Mouse (Mus musculus) left cerebral cortex, adult 8-10 months (tissue): ENCODE data around the gene Zmynd15. TPM values are rescaled to one million over a fixed set of nuclear protein-coding genes. Genes with fewer than 3 reads are reported as not detected.

Experiments used
- DNase-seq, 2 experiments: peaks; one replicate each; pipeline ENCODE4 v3.0.0; 2022; ENCODE audit warnings: low spot score in 2 of 2
- microRNA-seq, 2 experiments: library from miRNA; unstranded; fragments of <30 nt; microRNA quantifications; one replicate each; pipeline ENCODE4 v1.2.0; 2022
- total RNA-seq, 4 experiments: library from RNA; stranded (reverse); gene quantifications; 2 replicates each; pipeline ENCODE4 v1.2.4; 2022

Gene Zmynd15
- total RNA-seq, 4 experiments from 2014 or later, result 0.11 to 0.79 (median 0.46) TPM

DNA sequence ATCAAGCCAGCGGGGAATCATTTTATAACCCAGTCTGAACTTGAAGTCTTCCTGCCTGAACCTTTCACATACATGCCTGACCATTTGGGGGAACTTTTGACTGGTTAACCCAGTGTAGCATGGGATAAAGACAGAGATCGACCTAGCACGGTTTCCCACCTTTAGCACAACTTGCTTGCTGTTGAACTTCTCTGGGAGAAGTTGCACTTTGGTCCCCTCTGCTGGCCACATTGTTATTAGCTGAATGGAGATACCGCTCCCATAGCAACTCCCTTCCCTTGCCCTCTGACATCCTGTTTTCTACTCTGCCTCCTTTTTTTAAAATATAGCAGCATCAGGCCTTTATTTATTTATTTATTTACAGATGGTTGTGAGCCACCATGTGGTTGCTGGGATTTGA lies 47.2 kb downstream of the Zmynd15 start:
- no peak for DNase-seq

DNA sequence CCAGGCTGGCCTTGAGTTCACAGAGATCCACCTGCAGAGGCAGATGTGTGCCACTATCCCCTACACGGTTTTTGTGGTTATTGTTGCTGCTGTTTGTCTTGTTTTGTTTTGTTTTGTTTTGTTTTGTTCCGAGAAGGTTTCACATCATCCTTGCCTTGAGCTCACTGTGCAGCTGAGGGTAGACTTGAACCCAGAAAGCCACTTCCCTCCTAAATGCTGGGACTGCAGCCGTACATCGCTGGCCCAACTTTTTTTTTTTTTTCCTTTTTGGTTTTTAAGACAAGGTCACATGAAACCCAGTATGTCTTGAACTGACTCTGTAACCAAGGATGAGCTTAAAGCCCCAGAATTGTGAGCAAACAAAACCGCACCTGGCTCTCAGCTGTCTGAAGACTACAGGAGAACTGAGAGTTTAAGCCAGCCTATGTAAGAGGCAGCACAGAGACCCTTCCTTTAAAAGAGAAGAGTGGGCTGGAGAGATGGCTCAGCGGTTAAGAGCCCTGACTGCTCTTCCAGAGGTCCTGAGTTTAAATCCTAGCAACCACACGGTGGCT lies 47.8 kb downstream of the Zmynd15 start:
- no peak for DNase-seq

DNA sequence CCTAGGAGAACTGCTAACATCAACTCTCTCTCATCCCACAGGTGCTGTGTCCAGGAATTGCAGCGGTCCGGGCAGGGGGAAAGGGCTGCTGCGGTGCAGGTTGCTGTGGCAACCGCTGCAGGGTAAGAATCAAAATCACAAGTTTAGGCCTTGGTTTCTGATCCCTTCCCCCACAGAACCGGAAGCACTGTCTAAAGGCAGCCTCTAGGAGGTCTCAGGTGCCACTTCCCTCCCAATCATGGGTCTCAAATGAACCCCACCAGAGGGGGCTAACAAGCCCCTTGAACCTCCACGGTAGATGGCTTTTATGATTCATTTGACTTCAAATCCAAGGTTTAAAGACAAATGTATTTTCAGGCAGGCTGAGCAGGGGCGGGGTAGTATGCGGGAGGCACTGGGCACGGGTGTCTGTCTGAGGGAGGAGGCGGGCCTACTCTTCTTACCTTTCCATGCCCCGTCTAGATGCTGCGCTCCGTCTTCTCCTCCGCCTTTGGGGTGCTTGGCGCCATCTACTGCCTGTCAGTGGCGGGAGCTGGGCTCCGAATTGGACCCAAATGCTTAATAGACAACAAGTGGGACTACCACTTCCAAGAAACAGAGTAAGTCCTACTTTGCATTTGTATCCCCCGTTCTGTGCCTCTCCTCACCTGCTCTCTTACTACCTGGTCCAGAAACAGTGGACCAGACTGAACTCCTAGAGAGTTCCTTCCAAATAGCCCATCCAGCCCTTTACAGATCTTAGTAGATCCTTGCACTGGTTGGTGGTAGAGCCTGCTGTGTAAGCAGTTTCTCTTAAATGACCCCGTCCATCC lies 50.7 kb downstream of the Zmynd15 start:
- DNase-seq, result no peak

DNA sequence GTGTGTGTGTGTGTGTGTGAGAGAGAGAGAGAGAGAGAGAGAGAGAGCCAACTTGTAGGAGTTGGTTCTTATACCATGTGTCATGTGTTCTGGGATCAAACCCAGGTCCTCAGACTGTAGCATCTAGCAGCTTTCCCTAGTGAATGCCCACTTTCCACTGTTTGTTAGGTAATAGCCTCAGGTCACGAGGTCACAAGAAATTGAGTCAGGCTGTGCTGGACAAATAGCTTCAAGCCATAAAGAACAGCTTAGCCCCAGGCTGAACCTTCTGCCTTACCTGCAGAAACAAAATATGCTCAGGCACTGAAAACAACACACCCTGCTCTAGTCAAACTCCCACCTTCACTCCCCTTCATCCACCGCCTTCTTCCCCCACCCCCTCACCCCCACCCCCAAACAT lies 52.0 kb downstream of the Zmynd15 start:
- no peak for DNase-seq

DNA sequence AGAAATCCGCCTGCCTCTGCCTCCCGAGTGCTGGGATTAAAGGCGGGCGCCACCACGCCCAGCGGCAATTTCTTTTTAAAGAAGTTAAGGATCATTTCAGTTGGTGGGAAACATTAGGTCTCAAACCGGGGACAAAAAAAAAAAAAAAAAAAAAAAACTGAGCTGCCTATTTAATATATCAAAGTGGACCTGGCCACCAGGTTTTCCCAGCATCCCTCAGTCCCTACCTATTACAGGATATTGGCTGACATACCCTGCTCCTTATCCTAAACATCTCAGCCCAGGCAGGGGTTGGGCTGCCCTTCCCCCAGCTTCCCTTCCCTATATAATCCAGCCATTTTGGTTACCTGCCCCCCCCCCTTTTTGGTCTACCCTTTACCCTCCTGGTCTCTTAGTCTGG lies 52.6 kb downstream of the Zmynd15 start:
- no peak for DNase-seq

DNA sequence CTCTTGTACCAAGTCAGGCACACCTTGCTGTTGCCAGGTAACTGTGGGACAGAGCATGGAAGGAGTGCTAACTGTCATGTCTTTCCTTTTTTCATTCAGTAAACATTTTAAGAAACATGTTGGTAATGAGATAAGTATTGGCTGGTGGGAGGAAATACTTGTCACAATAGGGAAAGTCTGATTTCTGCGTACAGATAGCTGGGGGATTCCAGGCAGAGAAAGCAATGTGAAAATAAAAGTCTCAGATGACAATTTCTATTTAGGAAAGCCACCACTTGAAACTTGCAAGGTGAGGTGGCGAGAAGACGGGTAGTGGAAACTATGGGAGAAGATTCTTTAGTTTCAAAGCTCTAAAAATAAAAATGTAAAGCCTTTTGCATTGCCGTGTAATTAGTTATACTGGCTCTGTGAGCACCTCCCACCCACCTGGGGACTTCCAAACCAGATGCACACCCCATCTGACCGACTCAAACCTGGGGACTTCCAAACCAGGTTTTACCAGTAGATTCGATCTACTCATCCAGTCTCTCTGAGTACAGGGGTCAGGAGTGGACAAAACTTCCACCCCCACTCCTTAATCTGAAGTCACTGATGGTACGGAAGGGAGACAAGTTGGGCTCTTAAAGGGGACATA lies 53.6 kb downstream of the Zmynd15 start:
- DNase-seq, result no peak

DNA sequence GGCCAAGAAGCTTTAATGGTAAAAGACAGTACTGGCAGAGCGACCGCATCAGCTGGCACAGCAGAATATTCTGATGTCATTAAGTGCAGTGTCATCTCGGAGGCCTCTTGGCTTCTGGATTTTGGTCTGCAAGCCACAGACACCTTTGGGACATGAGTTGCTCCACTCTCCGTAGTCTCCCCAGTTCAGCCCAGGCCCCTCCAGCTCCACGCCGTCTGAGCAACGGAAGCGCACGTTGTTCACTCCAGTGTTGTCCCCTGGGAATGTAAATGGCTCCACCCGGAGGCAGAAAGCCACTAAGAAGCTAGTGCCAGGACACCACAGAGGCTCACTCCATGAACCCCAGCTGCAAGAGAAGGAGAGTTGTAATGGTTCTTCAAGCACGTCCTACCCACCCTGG lies 54.3 kb downstream of the Zmynd15 start:
- no peak for DNase-seq

DNA sequence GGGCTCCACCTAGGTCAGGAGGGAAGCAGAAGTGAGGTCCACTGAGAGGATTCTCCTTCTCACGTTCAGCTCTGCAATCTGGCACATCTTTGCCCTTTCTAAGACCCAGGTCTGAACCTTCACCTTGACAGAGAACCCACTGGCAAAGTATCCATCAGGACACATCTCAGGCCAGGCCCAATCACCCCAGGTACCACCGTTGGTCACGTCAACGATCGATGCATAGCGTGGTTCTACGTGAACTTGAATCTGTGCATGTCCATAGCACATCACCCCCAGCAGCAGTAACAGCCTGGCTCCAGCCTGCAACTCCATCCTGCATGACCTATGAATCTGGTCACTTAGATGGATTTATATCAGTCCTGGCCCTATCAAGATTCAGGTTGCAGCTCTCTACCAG lies 55.1 kb downstream of the Zmynd15 start, which contains the start of gene Vmo1:
Gene Vmo1, minus strand, starts transcription at position 329 of the 400 bp plus-strand sequence.
- no peak for DNase-seq

Small RNA genes lying within 50 kb of the gene (microRNA-seq; reads per million reads assigned to microRNA genes)
- 3.7 to 6.3 reads per million in 2 experiments for gene Mir7115

Other genes with a start within 250 kb of the Zmynd15 start
- gene Slc16a11, start 246.7 kb upstream of the Zmynd15 start, total RNA-seq, result 10 to 100 TPM; 32.3 to 43.4 (median 36.5) TPM
- 10 to 100 TPM in 1 of 4 experiments, 1 to 10 TPM in 3; 7.6 to 10.4 (median 8.5) TPM for gene Slc16a13, start 238.4 kb upstream of the Zmynd15 start, total RNA-seq
- 1 to 10 TPM; 1.0 to 2.2 (median 1.9) TPM for gene Bcl6b, start 229.6 kb upstream of the Zmynd15 start, total RNA-seq
- gene 0610010K14Rik, start 221.5 kb upstream of the Zmynd15 start, total RNA-seq, result 10 to 100 TPM; 41.0 to 46.9 (median 42.0) TPM
- gene Gm21988, start 219.6 kb upstream of the Zmynd15 start, total RNA-seq, result 1 to 10 TPM; 3.2 to 5.1 (median 3.8) TPM
- 100 to 1,000 TPM; 197 to 255 (median 240) TPM for gene Rnasek, start 219.6 kb upstream of the Zmynd15 start, total RNA-seq
- under 1 TPM; 0.23 to 0.82 (median 0.55) TPM for gene Alox12, start 204.1 kb upstream of the Zmynd15 start, total RNA-seq
- gene Alox12e, start 136.8 kb upstream of the Zmynd15 start, total RNA-seq, result under 1 TPM; 0.21 to 0.39 (median 0.26) TPM
- gene Alox15, start 107.4 kb upstream of the Zmynd15 start, total RNA-seq, result under 1 TPM in 1 of 4 experiments, not detected in 3; 0.35 TPM
- gene Pelp1, start 49.4 kb upstream of the Zmynd15 start, total RNA-seq, result 10 to 100 TPM; 31.9 to 37.0 (median 35.2) TPM
- gene Arrb2, start 26.8 kb upstream of the Zmynd15 start, total RNA-seq, result 10 to 100 TPM; 62.4 to 85.9 (median 70.1) TPM
- 10 to 100 TPM; 10.8 to 14.1 (median 13.5) TPM for gene Med11, start 7.5 kb upstream of the Zmynd15 start, total RNA-seq
- gene Cxcl16, start 551 bp downstream of the Zmynd15 start, total RNA-seq, result 1 to 10 TPM in 3 of 4 experiments, under 1 TPM in 1; 0.97 to 4.6 (median 2.3) TPM
- gene Tm4sf5, start 45.8 kb downstream of the Zmynd15 start, total RNA-seq, result 1 to 10 TPM in 1 of 4 experiments, not detected in 3; 1.1 TPM
- gene Vmo1, start 55.2 kb downstream of the Zmynd15 start, total RNA-seq, result under 1 TPM in 1 of 4 experiments, not detected in 3; 0.63 TPM
- not detected for gene Gltpd2, start 59.8 kb downstream of the Zmynd15 start, total RNA-seq
- 100 to 1,000 TPM; 187 to 213 (median 191) TPM for gene Psmb6, start 65.9 kb downstream of the Zmynd15 start, total RNA-seq
- not detected for gene Gm40193, start 73.5 kb downstream of the Zmynd15 start, total RNA-seq
- 10 to 100 TPM; 15.7 to 20.4 (median 19.4) TPM for gene Pld2, start 80.6 kb downstream of the Zmynd15 start, total RNA-seq
- gene Mink1, start 103.4 kb downstream of the Zmynd15 start, total RNA-seq, result 100 to 1,000 TPM; 389 to 423 (median 415) TPM
- gene 4930544D05Rik, start 156.4 kb downstream of the Zmynd15 start, total RNA-seq, result under 1 TPM in 2 of 4 experiments, not detected in 2; 0.51 to 0.59 TPM
- not detected for gene Chrne, start 159.8 kb downstream of the Zmynd15 start, total RNA-seq
- gene Gp1ba, start 179.7 kb downstream of the Zmynd15 start, total RNA-seq, result not detected
- gene Rnf167, start 187.8 kb downstream of the Zmynd15 start, total RNA-seq, result 10 to 100 TPM; 87.8 to 96.5 (median 89.7) TPM
- gene Slc25a11, start 188.0 kb downstream of the Zmynd15 start, total RNA-seq, result 100 to 1,000 TPM; 124 to 140 (median 132) TPM
- gene Pfn1, start 195.2 kb downstream of the Zmynd15 start, total RNA-seq, result 100 to 1,000 TPM; 203 to 237 (median 220) TPM
- 10 to 100 TPM; 10.5 to 14.1 (median 12.5) TPM for gene Eno3, start 197.8 kb downstream of the Zmynd15 start, total RNA-seq
- 10 to 100 TPM; 52.5 to 69.9 (median 59.3) TPM for gene Spag7, start 210.0 kb downstream of the Zmynd15 start, total RNA-seq
- gene Camta2, start 228.7 kb downstream of the Zmynd15 start, total RNA-seq, result 100 to 1,000 TPM; 185 to 201 (median 191) TPM
- 1 to 10 TPM; 1.6 to 2.7 (median 2.3) TPM for gene Inca1, start 240.7 kb downstream of the Zmynd15 start, total RNA-seq
- 10 to 100 TPM; 59.3 to 70.2 (median 65.8) TPM for gene Kif1c, start 241.1 kb downstream of the Zmynd15 start, total RNA-seq